10 mouse cellular contexts compared by ENCODE assay signal in genomic region chr11:62496151-62496715, GRCm38 (mm10). TPM values are rescaled to one million over a fixed set of nuclear protein-coding genes. Genes with fewer than 3 reads are reported as not detected.
DNase-seq lines count a peak whose midpoint lies in the region; ATAC-seq and TF ChIP-seq lines count a peak whose summit lies in the region.
"Had no signal": no experiment of that assay in that cellular context is flagged by ENCODE, and none has a peak within 500 bp of the region (broad histone marks: within the 10 kb centered on the region; RNA-seq: fewer than 3 reads in every experiment).

No protein-coding gene starts in this region.

- H3K4me1 ChIP-seq in heart, embryonic 10.5 days = peaks cover 21% of the 10 kb centered on the region
- H3K4me1 ChIP-seq in bone marrow, adult 2 months (ENCODE audit: control insufficient read depth, insufficient read depth, low read length) = peaks cover 3% of the 10 kb centered on the region
- peaks cover 15% of the 10 kb centered on the region for H3K4me1 ChIP-seq in kidney, embryonic 15.5 days

- ATAC-seq in CD4-positive, CD25-positive, alpha-beta regulatory T cell, adult 4 months = peak; percentile 37
- ATAC-seq in megakaryocyte progenitor cell, adult 5-6 weeks (replicated peaks; ENCODE audit: poor library complexity) = peak; percentile 68
- no peak for ATAC-seq in kidney, embryonic 15.5 days (replicated peaks; ENCODE audit: low FRiP score)

- TF ChIP-seq POLR2A in bone marrow, adult 2 months (IDR thresholded peaks at IDR 0.05; ENCODE audit: borderline replicate concordance, control insufficient read depth, low read depth, low read length) = no peak

- no peaks in the 10 kb centered on the region for H3K9me3 ChIP-seq in heart, embryonic 10.5 days
- no peaks in the 10 kb centered on the region for H3K9me3 ChIP-seq in kidney, embryonic 15.5 days (replicated peaks)
- H3K9me3 ChIP-seq: neural tube, embryonic 12.5 days had no signal

- H3K27ac ChIP-seq in heart, embryonic 10.5 days = no peak overlapping the region; the same call in 1 of the 2 replicates
- no peak overlapping the region for H3K27ac ChIP-seq in bone marrow, adult 2 months (ENCODE audit: control insufficient read depth, insufficient read depth, low read depth, low read length, poor library complexity)
- no peak overlapping the region for H3K27ac ChIP-seq in kidney, embryonic 15.5 days
- H3K27ac ChIP-seq: neural tube, embryonic 12.5 days had no signal

- intact Hi-C loops in heart, postnatal 14 days (cut with DNase I) = loop anchor here (1.0 to 5.0 kb wide), 2 partner anchors 38 to 99 kb away; partner anchors contain the start of genes Ncor1 and Pigl

- no peaks in the 10 kb centered on the region for H3K36me3 ChIP-seq in heart, embryonic 10.5 days
- no peaks in the 10 kb centered on the region for H3K36me3 ChIP-seq in kidney, embryonic 15.5 days
- H3K36me3 ChIP-seq: neural tube, embryonic 12.5 days had no signal

- 57% methylated on average over 5 of the region's 5 CpGs for WGBS in heart, embryonic 10.5 days
- whole genome bisulfite sequencing in bone marrow, adult 2 months = 31% methylated on average over 5 of the region's 5 CpGs
- 59% methylated on average over 5 of the region's 5 CpGs for WGBS in kidney, embryonic 15.5 days

- H3K4me3 ChIP-seq in heart, embryonic 10.5 days = no peak overlapping the region
- H3K4me3 ChIP-seq in bone marrow, adult 2 months (replicated peaks; ENCODE audit: control insufficient read depth, low read depth, low read length) = no peak overlapping the region
- no peak overlapping the region for H3K4me3 ChIP-seq in kidney, embryonic 15.5 days (replicated peaks)
- H3K4me3 ChIP-seq: erythroblast, embryonic 14.5 days; neural tube, embryonic 12.5 days had no signal

- DNase-seq in heart, adult 18-20 months = peak; percentile 20 to 54
- no peak for DNase-seq in heart, embryonic 10.5 days (ENCODE audit: low spot score)
- peak; percentile 46 to 49 for DNase-seq in heart, postnatal 14 days
- no peak for DNase-seq in ovary, adult 18-20 months (ENCODE audit: low spot score)

- peak; percentile 39 for TF ChIP-seq CTCF in bone marrow, adult 2 months (IDR thresholded peaks at IDR 0.05; ENCODE audit: control insufficient read depth, insufficient read depth, low read length)

- H3K4me2 ChIP-seq in kidney, embryonic 15.5 days = no peak overlapping the region
- H3K4me2 ChIP-seq: neural tube, embryonic 12.5 days had no signal

- no peak overlapping the region for H3K9ac ChIP-seq in kidney, embryonic 15.5 days

- H3K27me3 ChIP-seq in heart, embryonic 10.5 days (ENCODE audit: insufficient read depth, poor library complexity, severe bottlenecking) = no peaks in the 10 kb centered on the region
- no peaks in the 10 kb centered on the region for H3K27me3 ChIP-seq in kidney, embryonic 15.5 days
- H3K27me3 ChIP-seq: neural tube, embryonic 12.5 days had no signal

RNA-seq across cellular contexts. Expression of gene Ncor1, which starts 37.9 kb away (rescaled TPM):
- total RNA-seq in heart, adult 18-20 months (2021) = 100 to 1,000 TPM; 113 to 127 TPM
- polyA plus RNA-seq in heart, embryonic 10.5 days (2016; fragmentation: Nextera tagmentation; extraction: Ambion mirVana) = 114 and 134 TPM in 2 replicates
- polyA plus RNA-seq in CD4-positive, CD25-positive, alpha-beta regulatory T cell, adult 4 months (2017; shearing (Covaris generic)) = 100 to 1,000 TPM; 170 to 205 TPM
- 82.8 and 172 TPM in 2 replicates for polyA plus RNA-seq in bone marrow, adult 2 months (2011; ENCODE audit: insufficient read depth, insufficient read length, low replicate concordance, missing spikeins)
- 100 to 1,000 TPM; 132 to 136 TPM for total RNA-seq in heart, postnatal 14 days (2021)
- 354 and 377 TPM in 2 replicates for total RNA-seq in megakaryocyte progenitor cell, adult 5-6 weeks (2015)
- 211 and 287 TPM in 2 replicates for total RNA-seq in megakaryocyte progenitor cell, adult 5-6 weeks (2017)
- polyA plus RNA-seq in kidney, embryonic 15.5 days (2015; fragmentation: Nextera tagmentation; extraction: Ambion mirVana) = 168 and 172 TPM in 2 replicates

RNA-seq across cellular contexts. Expression of gene Pigl, which starts 38.0 kb away (rescaled TPM):
- 1 to 10 TPM; 3.1 to 3.2 TPM for total RNA-seq in heart, adult 18-20 months (2021)
- polyA plus RNA-seq in heart, embryonic 10.5 days (2016; fragmentation: Nextera tagmentation; extraction: Ambion mirVana) = 14.1 and 15.4 TPM in 2 replicates
- 10 to 100 TPM in 1 of 2 experiments, 1 to 10 TPM in 1; 9.2 to 13.9 TPM for polyA plus RNA-seq in CD4-positive, CD25-positive, alpha-beta regulatory T cell, adult 4 months (2017; shearing (Covaris generic))
- polyA plus RNA-seq in bone marrow, adult 2 months (2011; ENCODE audit: insufficient read depth, insufficient read length, low replicate concordance, missing spikeins) = 1.8 and 5.3 TPM in 2 replicates
- total RNA-seq in heart, postnatal 14 days (2021) = 1 to 10 TPM; 3.8 to 4.3 TPM
- total RNA-seq in megakaryocyte progenitor cell, adult 5-6 weeks (2015) = 6.5 and 9.2 TPM in 2 replicates
- 2.0 and 2.4 TPM in 2 replicates for total RNA-seq in megakaryocyte progenitor cell, adult 5-6 weeks (2017)
- polyA plus RNA-seq in kidney, embryonic 15.5 days (2015; fragmentation: Nextera tagmentation; extraction: Ambion mirVana) = 11.9 and 12.4 TPM in 2 replicates

RNA-seq across cellular contexts. Expression of gene Cenpv, which starts 42.8 kb away (rescaled TPM):
- 10 to 100 TPM; 19.5 to 25.5 TPM for total RNA-seq in heart, adult 18-20 months (2021)
- polyA plus RNA-seq in heart, embryonic 10.5 days (2016; fragmentation: Nextera tagmentation; extraction: Ambion mirVana) = 11.6 and 15.0 TPM in 2 replicates
- 1 to 10 TPM in 1 of 2 experiments, under 1 TPM in 1; 0.74 to 2.3 TPM for polyA plus RNA-seq in CD4-positive, CD25-positive, alpha-beta regulatory T cell, adult 4 months (2017; shearing (Covaris generic))
- polyA plus RNA-seq in bone marrow, adult 2 months (2011; ENCODE audit: insufficient read depth, insufficient read length, low replicate concordance, missing spikeins) = 20.9 and 22.2 TPM in 2 replicates
- 10 to 100 TPM; 16.8 to 20.0 TPM for total RNA-seq in heart, postnatal 14 days (2021)
- total RNA-seq in megakaryocyte progenitor cell, adult 5-6 weeks (2015) = 44.5 and 46.9 TPM in 2 replicates
- 13.6 and 25.4 TPM in 2 replicates for total RNA-seq in megakaryocyte progenitor cell, adult 5-6 weeks (2017)
- polyA plus RNA-seq in kidney, embryonic 15.5 days (2015; fragmentation: Nextera tagmentation; extraction: Ambion mirVana) = 19.4 and 20.0 TPM in 2 replicates

RNA-seq across cellular contexts. Expression of gene Ubb, which starts 54.7 kb away (rescaled TPM):
- total RNA-seq in heart, adult 18-20 months (2021) = 100 to 1,000 TPM; 599 to 655 TPM
- polyA plus RNA-seq in heart, embryonic 10.5 days (2016; fragmentation: Nextera tagmentation; extraction: Ambion mirVana) = 2,741 and 3,131 TPM in 2 replicates
- polyA plus RNA-seq in CD4-positive, CD25-positive, alpha-beta regulatory T cell, adult 4 months (2017; shearing (Covaris generic)) = 1,000 to 10,000 TPM; 5,826 to 7,831 TPM
- 467 and 492 TPM in 2 replicates for polyA plus RNA-seq in bone marrow, adult 2 months (2011; ENCODE audit: insufficient read depth, insufficient read length, low replicate concordance, missing spikeins)
- total RNA-seq in heart, postnatal 14 days (2021) = 100 to 1,000 TPM; 658 to 665 TPM
- total RNA-seq in megakaryocyte progenitor cell, adult 5-6 weeks (2015) = 1,569 and 1,579 TPM in 2 replicates
- total RNA-seq in megakaryocyte progenitor cell, adult 5-6 weeks (2017) = 1,004 and 1,153 TPM in 2 replicates
- polyA plus RNA-seq in kidney, embryonic 15.5 days (2015; fragmentation: Nextera tagmentation; extraction: Ambion mirVana) = 3,192 and 3,248 TPM in 2 replicates

Comparison
In these comparisons a context has a peak if more than half of its experiments do, and no peak if none do; other contexts are left out.
1. DNase-seq: peak in heart, adult 18-20 months (2 of 2) and heart, postnatal 14 days (2 of 2); none in heart, embryonic 10.5 days (single experiment) and ovary, adult 18-20 months (single experiment).